Mouse (Mus musculus): Measurements from ENCODE around the gene Rpf1.

DNA sequence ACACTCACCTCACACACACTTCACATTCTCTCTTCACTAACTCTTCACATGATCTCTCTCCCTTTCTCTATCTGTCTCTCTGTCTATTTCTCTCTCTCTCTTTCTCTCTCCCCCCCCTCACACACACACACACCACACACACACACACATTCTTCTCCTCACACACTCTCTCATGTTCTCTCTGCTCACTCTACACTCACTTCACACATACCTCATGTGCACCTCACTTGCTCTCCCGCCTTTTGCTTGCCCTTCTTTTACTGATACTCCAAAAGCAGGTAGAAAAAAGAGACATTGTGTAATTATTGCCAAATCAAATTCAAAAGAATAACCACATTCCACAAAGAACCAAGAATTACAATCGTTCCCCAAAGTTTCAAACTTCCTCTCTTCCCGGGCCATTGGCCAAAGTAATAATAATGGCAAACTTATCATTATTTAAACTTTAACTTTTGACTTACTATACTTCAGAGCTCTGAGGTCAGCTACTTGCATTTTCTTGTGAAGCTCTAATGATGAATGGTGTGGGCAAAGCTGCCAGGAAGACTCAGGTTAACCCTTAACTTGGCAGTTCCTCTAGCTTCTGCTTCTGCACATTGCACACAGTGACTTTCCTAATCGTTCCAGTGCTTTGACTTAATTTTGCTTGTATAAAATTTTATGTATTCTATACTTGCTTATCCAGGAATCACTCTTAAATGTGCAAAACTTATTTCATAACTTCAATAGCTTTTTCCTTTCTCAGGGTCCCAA lies 19.5 kb upstream of the Rpf1 start:
- TF ChIP-seq CTCF (IDR thresholded peaks at IDR 0.05; ENCODE audit: low read depth, low read length) (no peak), POLR2A (IDR thresholded peaks at IDR 0.05; ENCODE audit: extremely low read depth, insufficient read depth, low read length) (no peak)
